Mouse (Mus musculus) brain, embryonic 14.5 days (tissue): ENCODE measurements at regions not wholly inside any gene's neighbourhood (a gene's known extent, or its start where the extent isn't known, plus 50 kb on each side); places are given as distances from the start of the nearest gene placed in this dataset.

Source experiments
- CTCF ChIP-seq: fragments of 200-500 bp; IDR thresholded peaks from 2 replicates; pipeline ENCODE4 v1.5.1; 2012; ENCODE audit warnings: inconsistent platforms, mild to moderate bottlenecking, moderate library complexity, borderline replicate concordance; ENCODE audit not compliant: insufficient read depth, insufficient read length; ENCODE audit errors: extremely low read depth
- POLR2A ChIP-seq: fragments of 200-500 bp; IDR thresholded peaks from 2 replicates; pipeline ENCODE4 v1.6.1; 2012; ENCODE audit warnings: mild to moderate bottlenecking, inconsistent platforms, borderline replicate concordance; ENCODE audit not compliant: poor library complexity, insufficient read depth, insufficient read length, severe bottlenecking; ENCODE audit errors: extremely low read depth

- no peak for TF ChIP-seq CTCF
- TF ChIP-seq POLR2A: no peak
These were observed 121.8 kb downstream of the Btg1 start for GRCm38 (mm10) chr10:96738606-96739005.
